Mouse (Mus musculus): ENCODE measurements around the gene Ms4a14. TPM values are rescaled to one million over a fixed set of nuclear protein-coding genes. Genes with fewer than 3 reads are reported as not detected.
"Not testable (repeated sequence)": the region's sequence is repeated elsewhere in the genome, so short reads cannot be mapped to it uniquely, and the experiment has no call there.

Ms4a14 gene
- polyA plus RNA-seq, 1 experiment from 2014 or later, result not detected

DNA sequence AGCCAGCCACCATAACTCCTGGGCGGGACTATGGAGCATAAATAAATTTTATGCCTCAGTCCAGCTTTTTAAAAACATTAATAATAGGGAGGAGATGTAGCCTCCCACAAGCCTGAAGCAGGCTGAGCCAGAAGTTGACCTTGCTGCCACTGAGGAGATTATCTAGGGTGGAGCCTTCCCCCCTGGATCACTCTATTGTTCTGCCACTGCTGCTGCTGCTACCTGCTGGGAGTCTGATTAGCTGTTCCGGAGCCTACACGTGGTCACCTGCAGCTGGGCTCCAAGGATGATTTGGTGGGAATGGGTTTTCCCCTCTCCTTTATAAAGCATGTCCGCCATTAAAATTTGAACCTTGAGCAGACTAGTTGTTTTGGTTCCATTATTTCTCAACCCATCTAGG is 14.7 kb downstream of the Ms4a14 start:
- ATAC-seq (ENCODE audit: insufficient number of reproducible peaks, insufficient read depth, low FRiP score, low TSS enrichment, low read depth); H3K4me1 ChIP-seq; H3K36me3 ChIP-seq; H3K9ac ChIP-seq; H3K27ac ChIP-seq; H3K27me3 ChIP-seq; H3K9me3 ChIP-seq; H3K4me3 ChIP-seq; H3K4me2 ChIP-seq: not testable (repeated sequence)
- 39% methylated on average over 4 of the region's 4 CpGs for WGBS

DNA sequence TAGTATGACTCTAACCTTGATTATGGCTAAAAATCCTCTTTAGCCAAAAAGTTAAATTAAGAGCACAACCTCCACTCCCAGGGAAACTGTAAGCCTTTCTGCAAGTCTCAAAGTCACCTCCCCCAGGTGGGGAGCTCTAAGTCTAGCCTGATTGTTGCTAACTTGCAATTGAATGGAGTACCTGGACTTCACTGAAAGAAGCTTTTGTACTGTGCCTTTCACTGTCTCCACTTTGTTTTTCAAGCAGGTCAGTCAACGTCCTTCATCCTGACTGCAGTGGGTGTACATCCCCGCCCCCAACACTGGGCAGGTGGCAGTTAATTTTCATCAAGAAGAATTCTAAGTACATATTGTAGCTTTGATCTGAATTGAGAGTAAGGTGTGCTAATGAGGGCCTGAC is 15.3 kb downstream of the Ms4a14 start:
- Histone ChIP-seq H3K4me2 (no peak overlapping the region), H3K27me3 (no peaks in the 10 kb centered on the region), H3K9me3 (no peaks in the 10 kb centered on the region), H3K4me1 (no peaks in the 10 kb centered on the region), H3K36me3 (no peaks in the 10 kb centered on the region), H3K4me3 (no peak overlapping the region), H3K27ac (no peak overlapping the region), H3K9ac (no peak overlapping the region)
- no peak for ATAC-seq (ENCODE audit: insufficient number of reproducible peaks, insufficient read depth, low FRiP score, low TSS enrichment, low read depth)
- WGBS, result 38% methylated on average over 2 of the region's 2 CpGs

DNA sequence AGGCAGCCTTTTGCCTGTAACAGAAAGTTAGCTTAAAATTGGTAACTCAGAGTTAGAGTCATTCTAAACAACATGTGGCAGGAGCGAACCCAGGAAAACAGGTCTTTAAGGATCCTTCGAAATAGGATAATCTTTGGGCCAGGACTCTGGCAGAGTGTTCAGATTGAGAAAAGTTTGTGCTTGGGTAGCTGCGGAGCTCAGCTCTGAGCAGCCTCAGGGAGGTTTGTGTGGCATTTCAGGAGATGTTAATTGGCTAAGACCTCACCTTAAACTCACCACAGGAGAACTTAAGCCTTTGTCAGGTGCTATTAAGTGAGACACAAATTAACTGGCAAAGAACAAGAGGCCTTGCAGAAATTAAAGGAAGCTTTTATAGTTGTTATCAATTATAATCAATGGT is 20.6 kb downstream of the Ms4a14 start:
- H3K27me3 ChIP-seq; H3K9ac ChIP-seq; H3K9me3 ChIP-seq; H3K36me3 ChIP-seq; H3K27ac ChIP-seq; ATAC-seq (ENCODE audit: insufficient number of reproducible peaks, insufficient read depth, low FRiP score, low TSS enrichment, low read depth); H3K4me1 ChIP-seq: not testable (repeated sequence)
- WGBS, result 9% methylated on average over 3 of the region's 3 CpGs
- Histone ChIP-seq H3K4me2 (peak overlapping the region; percentile 61), H3K4me3 (peak overlapping the region; percentile 45)

DNA sequence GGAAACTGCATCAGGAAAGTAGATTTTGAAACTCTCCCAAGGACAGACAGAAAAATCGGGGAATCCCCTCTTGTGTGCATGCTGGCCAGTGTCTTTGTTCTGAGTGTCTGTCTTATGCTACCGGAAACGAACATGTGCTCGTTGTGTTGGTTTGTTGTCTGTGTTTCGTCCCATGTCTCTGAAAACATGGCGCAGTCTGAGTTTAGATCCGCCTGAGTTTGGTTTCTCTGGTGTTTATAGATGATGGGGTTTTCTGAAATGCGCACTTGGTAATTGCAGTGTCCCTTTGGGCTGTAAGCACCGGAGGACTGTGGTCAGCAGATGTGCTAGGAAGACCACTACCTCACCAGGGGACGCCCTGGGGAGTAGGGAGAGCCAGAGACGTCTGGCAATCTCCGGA is 21.3 kb downstream of the Ms4a14 start:
- peak overlapping the region; percentile 65 for H3K9ac ChIP-seq
- WGBS, result 7% methylated on average over 12 of the region's 12 CpGs
- H3K4me3 ChIP-seq, result peak overlapping the region; percentile 45
- peak overlapping the region; percentile 62 for H3K27ac ChIP-seq
- no peaks in the 10 kb centered on the region for H3K36me3 ChIP-seq
- no peaks in the 10 kb centered on the region for H3K4me1 ChIP-seq
- no peaks in the 10 kb centered on the region for H3K9me3 ChIP-seq
- no peak for ATAC-seq (ENCODE audit: insufficient number of reproducible peaks, insufficient read depth, low FRiP score, low TSS enrichment, low read depth)
- H3K4me2 ChIP-seq, result peak overlapping the region; percentile 61
- H3K27me3 ChIP-seq, result no peaks in the 10 kb centered on the region

DNA sequence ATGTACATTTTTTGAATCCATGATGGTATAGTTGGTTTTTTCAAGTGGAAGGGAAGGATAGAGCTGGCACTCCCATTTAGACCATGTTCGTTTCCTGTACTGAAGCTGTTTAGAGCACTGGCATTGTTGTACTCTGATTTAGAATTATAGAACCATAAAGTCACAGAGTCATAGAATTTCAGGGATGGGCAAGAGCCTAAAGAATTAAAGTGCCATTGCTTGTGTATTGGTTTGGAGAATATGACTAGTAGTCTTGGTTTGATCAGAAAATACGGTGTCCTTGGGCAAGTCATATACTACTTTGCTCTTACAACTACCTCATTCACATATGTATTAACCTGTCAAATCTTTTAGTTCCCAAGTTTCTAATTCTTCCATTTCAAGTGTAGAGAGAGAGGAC is 30.5 kb downstream of the Ms4a14 start, which contains the start of gene Ms4a5:
TSS of gene Ms4a5 (minus strand) at position 101 of the 400 bp plus-strand sequence.
- WGBS, result 81% methylated on average over 2 of the region's 2 CpGs
- no peaks in the 10 kb centered on the region for H3K27me3 ChIP-seq
- ATAC-seq (ENCODE audit: insufficient number of reproducible peaks, insufficient read depth, low FRiP score, low TSS enrichment, low read depth), result no peak
- no peak within 1 kb of the TSS for H3K4me2 ChIP-seq
- H3K9ac ChIP-seq, result no peak within 1 kb of the TSS
- H3K9me3 ChIP-seq, result no peaks in the 10 kb centered on the region
- no peaks in the 10 kb centered on the region for H3K36me3 ChIP-seq
- H3K4me1 ChIP-seq, result no peaks in the 10 kb centered on the region
- H3K27ac ChIP-seq, result no peak within 1 kb of the TSS
- H3K4me3 ChIP-seq, result no peak within 1 kb of the TSS

DNA sequence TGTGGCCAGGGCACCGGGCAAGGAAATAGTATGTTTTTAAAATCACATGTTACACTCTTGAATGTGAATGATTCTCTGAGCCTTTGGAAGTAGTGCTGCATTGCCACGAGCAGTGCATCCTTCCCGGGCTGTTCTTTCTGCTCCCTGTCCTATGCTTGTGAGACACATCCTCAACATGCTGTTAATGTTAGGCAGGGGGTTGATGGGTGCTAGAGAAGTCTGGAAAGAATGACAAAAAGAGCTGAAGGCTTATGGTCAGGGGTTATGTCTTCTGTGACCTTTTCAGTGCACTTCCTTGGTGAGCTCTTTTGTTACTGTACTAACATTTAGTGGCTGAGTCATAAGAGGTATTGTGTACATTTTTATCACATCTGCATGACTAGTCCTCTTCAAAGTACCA is 34.0 kb downstream of the Ms4a14 start:
- H3K4me3 ChIP-seq, result no peak overlapping the region
- H3K4me2 ChIP-seq, result no peak overlapping the region
- H3K27me3 ChIP-seq, result no peaks in the 10 kb centered on the region
- no peak for ATAC-seq (ENCODE audit: insufficient number of reproducible peaks, insufficient read depth, low FRiP score, low TSS enrichment, low read depth)
- H3K4me1 ChIP-seq, result no peaks in the 10 kb centered on the region
- H3K9me3 ChIP-seq, result no peaks in the 10 kb centered on the region
- H3K27ac ChIP-seq, result no peak overlapping the region
- H3K9ac ChIP-seq, result no peak overlapping the region
- 80% methylated on average over 3 of the region's 3 CpGs for WGBS
- no peaks in the 10 kb centered on the region for H3K36me3 ChIP-seq

DNA sequence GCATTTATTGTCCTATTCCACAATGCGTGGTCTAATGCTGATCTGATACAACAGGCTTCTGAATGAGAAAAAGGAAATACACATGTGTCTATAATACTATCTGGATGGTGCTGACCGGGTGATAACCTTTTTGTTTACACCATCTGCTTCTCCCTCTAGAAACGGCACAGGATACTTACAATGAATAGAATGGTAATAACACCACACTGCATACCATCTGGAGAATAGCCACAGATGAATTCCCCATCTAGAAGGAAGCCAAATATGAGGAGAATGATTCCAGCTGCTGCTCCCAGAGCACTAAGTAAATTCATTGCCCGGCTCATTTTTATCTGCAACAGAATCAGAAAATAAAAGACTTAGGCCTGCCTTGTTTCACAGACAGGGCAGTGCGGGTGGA is 37.8 kb downstream of the Ms4a14 start:
- Histone ChIP-seq H3K27ac (no peak overlapping the region), H3K4me2 (no peak overlapping the region), H3K9ac (no peak overlapping the region), H3K27me3 (no peaks in the 10 kb centered on the region), H3K4me1 (no peaks in the 10 kb centered on the region), H3K4me3 (no peak overlapping the region), H3K36me3 (no peaks in the 10 kb centered on the region), H3K9me3 (no peaks in the 10 kb centered on the region)
- 53% methylated on average over 5 of the region's 5 CpGs for WGBS
- no peak for ATAC-seq (ENCODE audit: insufficient number of reproducible peaks, insufficient read depth, low FRiP score, low TSS enrichment, low read depth)

DNA sequence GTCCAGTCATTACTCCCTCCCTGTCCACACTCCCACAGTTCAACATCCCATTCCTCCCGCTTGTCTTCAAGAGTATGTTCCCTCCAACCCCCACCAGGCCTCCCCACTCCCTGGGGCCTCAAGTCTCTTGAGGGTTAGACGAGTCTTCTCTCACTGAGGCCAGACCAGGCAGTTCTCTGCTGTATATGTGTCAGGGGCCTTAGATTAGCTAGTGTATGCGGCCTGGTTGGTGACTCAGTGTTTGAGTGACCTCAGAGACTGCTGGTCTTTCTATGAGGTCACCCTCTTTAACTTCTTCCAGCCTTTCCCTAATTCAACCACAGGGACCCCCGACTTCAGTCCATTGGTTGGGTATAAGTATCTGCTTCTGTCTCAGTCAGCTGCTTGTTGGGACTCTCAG is 47.3 kb downstream of the Ms4a14 start:
- no peak overlapping the region for H3K4me2 ChIP-seq
- H3K27ac ChIP-seq, result no peak overlapping the region
- H3K36me3 ChIP-seq, result no peaks in the 10 kb centered on the region
- no peaks in the 10 kb centered on the region for H3K4me1 ChIP-seq
- H3K9ac ChIP-seq, result no peak overlapping the region
- no peak overlapping the region for H3K4me3 ChIP-seq
- no peak for ATAC-seq (ENCODE audit: insufficient number of reproducible peaks, insufficient read depth, low FRiP score, low TSS enrichment, low read depth)
- H3K27me3 ChIP-seq, result no peaks in the 10 kb centered on the region
- H3K9me3 ChIP-seq, result no peaks in the 10 kb centered on the region
- whole genome bisulfite sequencing, result 75% methylated on average over 4 of the region's 4 CpGs

DNA sequence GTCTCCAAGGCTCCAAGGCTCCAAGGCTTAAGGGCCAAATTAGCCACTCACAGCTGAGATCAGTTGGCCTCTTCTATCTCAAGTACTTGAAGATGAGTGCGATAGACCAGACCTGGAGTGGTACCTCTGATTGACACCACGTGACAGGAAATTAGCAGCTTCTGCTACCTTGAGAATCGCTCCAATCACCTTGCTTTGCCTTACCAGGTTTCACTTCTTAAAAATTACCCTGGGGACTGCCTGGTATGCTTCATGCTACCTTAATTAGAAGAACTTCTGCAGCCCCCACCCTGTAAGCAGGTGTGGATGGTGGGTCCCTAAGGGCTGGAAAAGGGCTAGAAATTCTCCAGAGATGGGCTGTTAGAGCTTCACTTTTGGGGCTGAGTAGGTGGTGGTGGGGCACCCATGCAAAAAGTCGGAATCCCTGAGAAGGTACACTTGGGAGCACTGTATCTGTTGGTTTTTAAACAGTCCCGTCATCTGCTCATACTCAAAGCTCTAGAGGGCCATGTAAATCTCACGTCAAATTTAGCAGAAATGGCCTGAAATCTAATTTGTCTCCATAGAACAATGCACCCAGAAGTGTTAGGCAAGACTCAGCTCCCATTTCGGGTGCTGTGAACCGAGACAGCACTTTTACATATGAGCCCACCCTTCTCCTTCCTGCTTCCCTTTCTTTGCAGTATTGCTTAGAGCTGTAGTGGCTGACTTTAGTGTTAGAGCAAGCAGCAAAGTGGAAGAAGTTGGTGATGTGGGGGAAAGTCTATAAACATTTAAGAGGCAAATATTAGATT is 48.0 kb downstream of the Ms4a14 start, which contains the start of gene Ms4a1:
TSS of gene Ms4a1 (minus strand) at position 190 of the 794 bp plus-strand sequence.
- H3K27ac ChIP-seq, result no peak within 1 kb of the TSS
- ATAC-seq (ENCODE audit: insufficient number of reproducible peaks, insufficient read depth, low FRiP score, low TSS enrichment, low read depth), result no peak; the same call in 1 of the 2 replicates
- H3K9me3 ChIP-seq, result no peaks in the 10 kb centered on the region
- H3K4me1 ChIP-seq, result no peaks in the 10 kb centered on the region
- WGBS, result 83% methylated on average over 8 of the region's 8 CpGs
- no peak within 1 kb of the TSS for H3K9ac ChIP-seq
- no peaks in the 10 kb centered on the region for H3K27me3 ChIP-seq
- no peaks in the 10 kb centered on the region for H3K36me3 ChIP-seq
- H3K4me2 ChIP-seq, result no peak within 1 kb of the TSS
- no peak within 1 kb of the TSS for H3K4me3 ChIP-seq

DNA sequence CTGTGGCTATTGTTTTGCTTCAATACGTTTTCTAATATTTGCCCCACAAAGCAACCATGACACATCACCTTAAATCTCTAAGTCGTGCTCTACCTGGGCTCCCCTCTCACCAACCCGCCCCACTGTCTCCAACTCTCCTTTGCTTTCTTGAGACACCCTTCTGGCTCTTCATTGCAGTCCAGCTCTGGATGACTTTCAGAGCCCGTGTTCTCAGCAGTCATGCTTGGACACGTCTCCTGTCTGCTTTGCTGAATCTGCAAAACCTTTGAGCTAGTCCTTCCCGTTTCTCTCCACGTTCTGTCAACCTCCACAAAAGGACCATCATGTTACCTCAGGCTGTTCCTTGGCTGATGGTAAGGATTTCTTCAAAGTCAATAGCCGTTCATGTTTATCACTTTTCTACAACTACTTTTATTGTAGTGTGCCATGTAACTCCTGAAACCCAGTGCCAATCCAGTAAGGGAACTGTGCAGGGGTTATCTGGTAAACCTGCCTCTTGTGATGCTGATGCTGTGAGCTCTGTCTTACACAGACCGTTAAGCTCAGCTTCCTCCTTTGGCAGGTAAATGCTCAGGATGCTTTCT is 49.6 kb downstream of the Ms4a14 start:
- Histone ChIP-seq H3K9me3 (no peaks in the 10 kb centered on the region), H3K4me3 (no peak overlapping the region), H3K27ac (no peak overlapping the region), H3K4me1 (no peaks in the 10 kb centered on the region), H3K9ac (no peak overlapping the region), H3K4me2 (no peak overlapping the region), H3K36me3 (no peaks in the 10 kb centered on the region), H3K27me3 (no peaks in the 10 kb centered on the region)
- ATAC-seq (ENCODE audit: insufficient number of reproducible peaks, insufficient read depth, low FRiP score, low TSS enrichment, low read depth), result no peak
- WGBS, result 78% methylated on average over 9 of the region's 9 CpGs

DNA sequence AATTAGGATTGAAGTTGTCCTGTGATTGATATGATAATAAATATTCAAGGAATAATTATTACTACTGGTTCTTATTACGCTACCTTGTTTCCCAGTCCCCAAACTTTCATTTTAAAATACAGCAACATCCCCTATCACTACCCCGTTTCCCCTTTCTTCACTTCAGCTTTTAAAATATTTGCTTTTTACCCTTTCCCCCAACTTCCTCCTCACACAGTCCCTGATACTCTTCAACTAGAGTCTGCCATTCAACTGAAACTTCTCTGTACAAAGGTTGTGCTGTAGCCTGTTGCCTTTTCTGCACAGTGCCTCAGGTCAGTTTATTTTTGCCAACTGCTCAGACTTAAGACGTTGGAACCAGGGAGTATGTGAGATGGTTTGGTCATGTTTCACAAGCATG is 50.7 kb downstream of the Ms4a14 start:
- ATAC-seq (ENCODE audit: insufficient number of reproducible peaks, insufficient read depth, low FRiP score, low TSS enrichment, low read depth), result no peak
- Histone ChIP-seq H3K9me3 (no peaks in the 10 kb centered on the region), H3K4me2 (no peak overlapping the region), H3K9ac (no peak overlapping the region), H3K27me3 (no peaks in the 10 kb centered on the region), H3K36me3 (no peaks in the 10 kb centered on the region), H3K4me3 (no peak overlapping the region), H3K27ac (no peak overlapping the region), H3K4me1 (no peaks in the 10 kb centered on the region)
- WGBS, result 69% methylated on average over 3 of the region's 3 CpGs

DNA sequence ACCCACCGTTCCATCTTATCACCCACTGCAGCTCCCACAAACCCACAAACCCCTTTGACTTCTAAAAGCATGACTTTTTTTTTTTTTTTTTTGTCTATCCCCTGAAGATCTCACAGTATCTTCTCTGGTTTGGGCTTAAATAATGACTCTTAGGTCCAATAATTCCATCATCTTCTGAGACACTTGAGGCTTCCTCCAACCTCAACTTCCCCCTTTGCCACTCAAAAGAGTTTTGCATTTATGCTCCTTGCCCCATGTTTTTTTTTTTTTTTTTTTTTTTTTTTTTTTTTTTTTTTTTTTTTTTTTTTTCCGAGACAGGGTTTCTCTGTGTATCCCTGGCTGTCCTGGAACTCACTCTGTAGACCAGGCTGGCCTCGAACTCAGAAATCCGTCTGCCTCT is 51.3 kb downstream of the Ms4a14 start:
- H3K27ac ChIP-seq; H3K9me3 ChIP-seq; H3K27me3 ChIP-seq; ATAC-seq (ENCODE audit: insufficient number of reproducible peaks, insufficient read depth, low FRiP score, low TSS enrichment, low read depth); H3K4me2 ChIP-seq; H3K4me1 ChIP-seq; H3K9ac ChIP-seq; H3K4me3 ChIP-seq; H3K36me3 ChIP-seq: not testable (repeated sequence)
- 74% methylated on average over 4 of the region's 4 CpGs for WGBS
